Mouse (Mus musculus) forebrain, embryonic 15.5 days (tissue): ENCODE data around the gene Smarcc1. TPM values are rescaled to one million over a fixed set of nuclear protein-coding genes. Genes with fewer than 3 reads are reported as not detected.
"Not testable (repeated sequence)": the region's sequence is repeated elsewhere in the genome, so short reads cannot be mapped to it uniquely, and the experiment has no call there.

Experiments used
- ATAC-seq: fragments of 200-750 bp; cut with Nextera tagmentation; replicated peaks from 2 replicates; pipeline ENCODE4 v1.8.0; 2017; ENCODE audit warnings: mild to moderate bottlenecking, moderate TSS enrichment, moderate library complexity
- H3K27ac ChIP-seq: fragments of 300-500 bp; sonication (generic); replicated peaks from 2 replicates; pipeline ENCODE4 v1.5.1; 2015; ENCODE audit warnings: mild to moderate bottlenecking, inconsistent platforms
- H3K27me3 ChIP-seq: fragments of 300-500 bp; sonication (generic); 2 replicates; pipeline ENCODE4 v1.6.1; 2015; ENCODE audit warnings: inconsistent platforms
- H3K36me3 ChIP-seq: fragments of 300-500 bp; sonication (generic); 2 replicates; pipeline ENCODE4 v1.6.1; 2015; ENCODE audit warnings: mild to moderate bottlenecking, inconsistent platforms
- H3K4me1 ChIP-seq: fragments of 300-500 bp; sonication (generic); 2 replicates; pipeline ENCODE4 v1.6.1; 2015; ENCODE audit warnings: inconsistent platforms
- H3K4me2 ChIP-seq: fragments of 300-500 bp; sonication (generic); replicated peaks from 2 replicates; pipeline ENCODE4 v1.6.1; 2015; ENCODE audit warnings: mild to moderate bottlenecking, inconsistent platforms
- H3K4me3 ChIP-seq: fragments of 300-500 bp; sonication (generic); 2 replicates; pipeline ENCODE4 v1.5.1; 2015; ENCODE audit warnings: mild to moderate bottlenecking, inconsistent platforms
- H3K9ac ChIP-seq: fragments of 300-500 bp; sonication (generic); replicated peaks from 2 replicates; pipeline ENCODE4 v1.6.1; 2015; ENCODE audit warnings: mild to moderate bottlenecking, inconsistent platforms
- H3K9me3 ChIP-seq: fragments of 300-500 bp; sonication (generic); 2 replicates; pipeline ENCODE4 v1.6.1; 2016; ENCODE audit warnings: inconsistent platforms
- WGBS: fragments of 180-500 bp; shearing (Covaris S2); methylation state at CpG from one replicate; pipeline ENCODE4 v1.1.7; 2015; ENCODE audit warnings: mixed read lengths; 5-methylcytosine and 5-hydroxymethylcytosine counted together
- polyA plus RNA-seq: library from polyadenylated mRNA; unstranded; fragments of >200 nt; fragmentation: Nextera tagmentation; extraction: Ambion mirVana; gene quantifications from 2 replicates; pipeline ENCODE4 v1.2.1, GENCODE M21; 2015

Smarcc1 gene
- polyA plus RNA-seq, 1 experiment from 2014 or later, result 154 TPM

DNA sequence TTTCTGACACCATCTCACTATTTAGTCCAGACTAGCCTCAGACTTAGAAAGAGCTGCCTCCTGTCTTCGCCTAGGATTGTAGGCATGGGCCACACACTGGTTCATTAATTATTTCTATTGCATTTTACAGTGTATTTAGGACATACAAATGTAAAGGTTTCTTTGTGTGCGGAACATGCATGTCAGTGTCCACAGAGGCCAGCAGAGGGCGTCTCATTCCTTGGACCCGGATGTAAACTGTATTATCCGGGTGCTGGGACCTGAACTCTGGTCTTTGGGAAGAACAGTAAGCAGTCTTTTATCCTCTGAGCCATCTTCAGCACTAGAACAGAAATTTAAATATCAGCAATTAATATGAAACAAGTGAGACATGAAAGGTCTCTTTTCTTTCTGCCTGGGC, 16.7 kb downstream of the Smarcc1 start:
- Histone ChIP-seq H3K27me3 (no peaks in the 10 kb centered on the region), H3K36me3 (peaks cover 27% of the 10 kb centered on the region), H3K4me1 (peaks cover 45% of the 10 kb centered on the region), H3K9ac (no peak overlapping the region), H3K4me2 (peak overlapping the region; percentile 55), H3K9me3 (no peaks in the 10 kb centered on the region), H3K27ac (no peak overlapping the region), H3K4me3 (0 out of 2 replicates have a peak overlapping the region, but pooled peaks have one; percentile 100)
- no peak for ATAC-seq
- WGBS, result 84% methylated on average over 5 of the region's 5 CpGs

DNA sequence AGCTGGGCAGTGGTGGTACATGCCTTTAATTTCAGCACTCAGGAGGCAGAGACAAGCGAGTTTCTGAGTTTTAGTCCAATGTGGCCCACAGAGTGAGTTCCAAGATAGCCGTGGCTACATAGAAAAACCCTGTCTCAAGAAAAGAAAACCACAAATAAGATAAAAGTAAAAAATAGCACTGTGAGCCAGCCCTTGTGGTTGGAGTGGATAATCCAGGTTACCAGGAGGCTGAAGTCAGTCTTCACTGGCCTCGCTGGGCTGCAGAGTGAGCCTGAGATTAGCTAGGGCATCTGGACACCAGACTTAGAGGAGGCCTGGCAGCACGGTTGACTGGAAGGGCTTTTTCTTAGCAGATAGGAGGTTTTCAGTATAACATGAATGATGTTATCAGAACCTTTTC, 21.6 kb downstream of the Smarcc1 start:
- Histone ChIP-seq H3K36me3 (peaks cover 57% of the 10 kb centered on the region), H3K4me1 (peaks cover 21% of the 10 kb centered on the region), H3K4me3 (no peak overlapping the region), H3K27me3 (no peaks in the 10 kb centered on the region), H3K4me2 (no peak overlapping the region), H3K27ac (no peak overlapping the region), H3K9me3 (no peaks in the 10 kb centered on the region), H3K9ac (no peak overlapping the region)
- ATAC-seq, result no peak
- 90% methylated on average over 4 of the region's 4 CpGs for WGBS

DNA sequence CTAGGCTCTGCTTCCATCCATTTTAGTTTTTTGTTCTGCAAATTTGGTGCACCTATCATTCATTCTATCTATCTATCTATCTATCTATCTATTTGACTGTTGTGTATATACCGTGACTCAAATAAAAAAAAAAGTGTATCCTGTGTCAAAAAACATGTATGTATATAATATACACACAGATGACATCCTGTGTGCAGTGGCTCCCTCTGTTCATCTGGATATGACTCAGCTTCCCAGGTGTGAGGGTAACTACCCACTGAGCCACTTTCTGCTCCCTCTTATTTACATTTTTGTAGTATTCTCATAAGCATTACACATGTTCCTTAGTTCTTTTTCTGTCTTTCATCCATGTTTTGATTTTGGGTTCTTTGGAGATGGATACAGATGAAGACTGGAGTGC, 24.6 kb downstream of the Smarcc1 start:
- Histone ChIP-seq H3K4me1 (no peaks in the 10 kb centered on the region), H3K4me2 (no peak overlapping the region), H3K9ac (no peak overlapping the region), H3K9me3 (no peaks in the 10 kb centered on the region), H3K36me3 (peaks cover 62% of the 10 kb centered on the region), H3K4me3 (no peak overlapping the region), H3K27ac (no peak overlapping the region), H3K27me3 (no peaks in the 10 kb centered on the region)
- 98% methylated on average over 1 of the region's 1 CpGs for WGBS
- ATAC-seq, result no peak

DNA sequence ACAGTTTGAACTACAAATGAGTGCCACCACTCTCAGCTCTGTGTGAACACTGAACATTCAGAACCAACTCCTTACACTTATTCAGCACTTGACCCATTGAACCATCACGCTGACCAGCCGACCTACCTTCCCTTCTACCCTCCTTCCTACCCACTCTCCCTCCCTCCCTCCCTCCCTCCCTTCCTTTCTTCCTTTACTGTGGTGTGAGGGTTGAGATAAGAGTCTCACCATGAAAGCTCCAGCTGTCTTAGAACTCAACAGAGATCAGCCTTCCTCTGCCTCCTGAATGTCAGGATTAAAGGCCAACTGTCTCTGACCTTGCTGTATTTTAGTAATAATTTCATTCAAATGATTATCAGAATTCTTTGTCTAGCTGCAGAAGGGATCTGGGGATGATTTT, 31.1 kb downstream of the Smarcc1 start:
- WGBS, result 88% methylated on average over 2 of the region's 2 CpGs
- Histone ChIP-seq H3K4me2 (no peak overlapping the region), H3K9ac (no peak overlapping the region), H3K36me3 (peaks cover 76% of the 10 kb centered on the region), H3K9me3 (no peaks in the 10 kb centered on the region), H3K27ac (no peak overlapping the region), H3K27me3 (no peaks in the 10 kb centered on the region), H3K4me3 (no peak overlapping the region), H3K4me1 (no peaks in the 10 kb centered on the region)
- ATAC-seq, result no peak

GRCm38 (mm10) chr9:110159036-110159435, 41.5 kb downstream of the Smarcc1 start:
- no peak overlapping the region for H3K4me2 ChIP-seq
- no peak overlapping the region for H3K4me3 ChIP-seq
- no peak overlapping the region for H3K27ac ChIP-seq
- no peaks in the 10 kb centered on the region for H3K4me1 ChIP-seq
- ATAC-seq, result no peak
- H3K36me3 ChIP-seq, result peaks cover 65% of the 10 kb centered on the region
- H3K9me3 ChIP-seq, result no peaks in the 10 kb centered on the region
- WGBS, result 94% methylated on average over 1 of the region's 1 CpGs
- no peak overlapping the region for H3K9ac ChIP-seq
- no peaks in the 10 kb centered on the region for H3K27me3 ChIP-seq

DNA sequence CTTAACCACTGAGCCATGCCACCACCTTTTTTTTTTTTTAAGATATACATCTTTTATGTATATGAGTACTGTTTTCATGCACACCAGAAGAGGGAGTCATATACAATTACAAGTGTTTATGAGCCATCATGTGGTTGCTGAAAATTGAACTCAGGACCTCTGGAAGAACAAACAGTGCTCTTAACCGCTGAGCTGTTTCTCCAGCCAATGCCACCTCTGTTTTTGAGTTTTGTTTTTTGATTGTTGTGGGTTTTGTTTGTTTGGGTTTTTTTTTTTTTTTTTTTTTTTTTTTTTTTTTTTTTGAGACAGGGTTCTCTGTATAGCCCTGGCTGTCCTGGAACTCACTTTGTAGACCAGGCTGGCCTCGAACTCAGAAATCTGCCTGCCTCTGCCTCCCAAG, 43.0 kb downstream of the Smarcc1 start:
- not testable (repeated sequence) for H3K27ac ChIP-seq, ATAC-seq, H3K9ac ChIP-seq, H3K27me3 ChIP-seq, H3K4me2 ChIP-seq, H3K9me3 ChIP-seq, H3K4me3 ChIP-seq, H3K4me1 ChIP-seq
- H3K36me3 ChIP-seq, result peaks cover 63% of the 10 kb centered on the region
- 93% methylated on average over 2 of the region's 2 CpGs for WGBS

GRCm38 (mm10) chr9:110162441-110162840, 44.9 kb downstream of the Smarcc1 start:
- no peak overlapping the region for H3K9ac ChIP-seq
- no peaks in the 10 kb centered on the region for H3K4me1 ChIP-seq
- ATAC-seq, result no peak
- H3K4me3 ChIP-seq, result no peak overlapping the region
- H3K27me3 ChIP-seq, result no peaks in the 10 kb centered on the region
- WGBS, result 95% methylated on average over 5 of the region's 5 CpGs
- no peak overlapping the region for H3K4me2 ChIP-seq
- peaks cover 64% of the 10 kb centered on the region for H3K36me3 ChIP-seq
- H3K27ac ChIP-seq, result no peak overlapping the region
- no peaks in the 10 kb centered on the region for H3K9me3 ChIP-seq

GRCm38 (mm10) chr9:110163071-110163470, 45.6 kb downstream of the Smarcc1 start:
- Histone ChIP-seq H3K9ac (no peak overlapping the region), H3K27ac (no peak overlapping the region), H3K4me3 (no peak overlapping the region), H3K9me3 (no peaks in the 10 kb centered on the region), H3K4me1 (no peaks in the 10 kb centered on the region), H3K4me2 (no peak overlapping the region), H3K36me3 (peaks cover 65% of the 10 kb centered on the region), H3K27me3 (no peaks in the 10 kb centered on the region)
- whole genome bisulfite sequencing, result 92% methylated on average over 2 of the region's 2 CpGs
- no peak for ATAC-seq

DNA sequence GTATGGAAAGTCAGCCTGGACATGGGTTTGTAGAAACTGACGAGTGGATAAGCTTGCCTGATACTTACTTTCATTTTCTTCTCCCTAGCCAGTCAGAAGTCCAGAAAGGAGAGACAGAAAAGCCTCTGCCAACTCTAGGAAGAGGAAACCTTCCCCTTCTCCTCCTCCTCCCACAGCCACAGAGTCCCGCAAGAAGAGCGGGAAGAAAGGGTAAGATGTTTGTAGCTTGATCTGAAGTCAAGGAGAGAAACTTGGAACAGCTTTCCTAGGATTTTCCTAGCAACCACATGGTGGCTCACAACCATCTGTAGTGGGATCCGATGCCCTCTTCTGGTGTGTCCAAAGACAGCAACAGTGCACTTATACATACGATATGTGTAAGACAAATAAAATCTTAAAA, 53.4 kb downstream of the Smarcc1 start:
- H3K36me3 ChIP-seq, result peaks cover 74% of the 10 kb centered on the region
- no peaks in the 10 kb centered on the region for H3K9me3 ChIP-seq
- no peaks in the 10 kb centered on the region for H3K27me3 ChIP-seq
- no peak for ATAC-seq
- H3K4me2 ChIP-seq, result no peak overlapping the region
- H3K27ac ChIP-seq, result no peak overlapping the region
- H3K4me3 ChIP-seq, result no peak overlapping the region
- 90% methylated on average over 5 of the region's 5 CpGs for WGBS
- no peak overlapping the region for H3K9ac ChIP-seq
- H3K4me1 ChIP-seq, result no peaks in the 10 kb centered on the region

GRCm38 (mm10) chr9:110199870-110200269, 82.4 kb downstream of the Smarcc1 start:
- Histone ChIP-seq H3K36me3 (peaks cover 79% of the 10 kb centered on the region), H3K9me3 (no peaks in the 10 kb centered on the region), H3K4me2 (no peak overlapping the region), H3K4me1 (no peaks in the 10 kb centered on the region), H3K9ac (no peak overlapping the region), H3K4me3 (no peak overlapping the region), H3K27me3 (no peaks in the 10 kb centered on the region), H3K27ac (no peak overlapping the region)
- WGBS, result 91% methylated on average over 2 of the region's 2 CpGs
- ATAC-seq, result no peak

GRCm38 (mm10) chr9:110205526-110206404, 88.3 kb downstream of the Smarcc1 start:
- H3K9me3 ChIP-seq, result no peaks in the 10 kb centered on the region
- H3K4me3 ChIP-seq, result no peak overlapping the region
- H3K4me2 ChIP-seq, result no peak overlapping the region

GRCm38 (mm10) chr9:110206437-110206836, 88.9 kb downstream of the Smarcc1 start:
- Histone ChIP-seq H3K9ac (no peak overlapping the region), H3K27me3 (no peaks in the 10 kb centered on the region), H3K27ac (peak overlapping the region; percentile 88), H3K4me3 (no peak overlapping the region), H3K4me2 (no peak overlapping the region), H3K36me3 (peaks cover 78% of the 10 kb centered on the region), H3K9me3 (no peaks in the 10 kb centered on the region), H3K4me1 (peaks cover 32% of the 10 kb centered on the region)
- no peak; the same call in 1 of the 2 replicates for ATAC-seq
- 26% methylated on average over 2 of the region's 2 CpGs for WGBS

More at GRCm38 (mm10) chr9:110205526-110206404, 88.3 kb downstream of the Smarcc1 start:
- no peak overlapping the region for H3K9ac ChIP-seq
- peak; percentile 96 for ATAC-seq
- H3K27ac ChIP-seq, result peak overlapping the region; percentile 88
- peaks cover 32% of the 10 kb centered on the region for H3K4me1 ChIP-seq
- H3K27me3 ChIP-seq, result no peaks in the 10 kb centered on the region
- 8% methylated on average over 15 of the region's 15 CpGs for WGBS
- H3K36me3 ChIP-seq, result peaks cover 75% of the 10 kb centered on the region

DNA sequence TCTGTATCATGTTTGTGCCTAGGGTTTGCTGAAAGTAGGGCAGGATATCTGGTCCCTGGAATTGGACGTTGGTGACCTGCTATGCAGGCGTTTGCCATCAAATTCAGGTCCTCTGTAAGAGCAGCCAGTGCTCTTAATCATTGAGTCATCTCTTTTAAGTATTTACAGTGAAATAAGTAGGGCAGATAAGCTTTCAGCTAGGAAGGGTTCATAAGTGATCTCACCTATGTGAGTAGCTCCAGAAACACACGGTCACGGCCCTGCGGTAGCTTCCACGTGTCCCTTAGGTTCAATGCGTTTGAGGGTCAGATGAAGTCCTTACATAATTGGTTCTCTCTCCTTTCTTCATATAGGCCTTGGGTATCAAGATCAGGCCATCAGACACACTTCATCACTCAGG, 90.8 kb downstream of the Smarcc1 start:
- Histone ChIP-seq H3K4me3 (no peak overlapping the region), H3K27me3 (no peaks in the 10 kb centered on the region)
- WGBS, result 76% methylated on average over 7 of the region's 7 CpGs

More for the DNA sequence above, 90.8 kb downstream of the Smarcc1 start:
- Histone ChIP-seq H3K9ac (no peak overlapping the region), H3K27ac (no peak overlapping the region), H3K4me2 (no peak overlapping the region), H3K36me3 (peaks cover 76% of the 10 kb centered on the region), H3K9me3 (no peaks in the 10 kb centered on the region), H3K4me1 (peaks cover 32% of the 10 kb centered on the region)
- no peak for ATAC-seq
